Mouse (Mus musculus): ENCODE results near the gene Abcf3. TPM values are rescaled to one million over a fixed set of nuclear protein-coding genes. Genes with fewer than 3 reads are reported as not detected.

Gene Abcf3
- 9.1 TPM for polyA plus RNA-seq (2014; fragmentation: Illumina TruSeq; extraction: RNeasy Lipid Tissue Mini Kit (QIAGEN cat#74804); ENCODE audit: low read depth, low replicate concordance)

GRCm38 (mm10) chr16:20548096-20548948 is at the start of gene Abcf3:
Abcf3 (plus strand) TSS chr16:20548577.

GRCm38 (mm10) chr16:20498677-20499475 is 49.5 kb upstream of the Abcf3 start, which contains the start of gene Eif2b5:
Eif2b5 (plus strand) TSS chr16:20498817.

GRCm38 (mm10) chr16:20516726-20517201 is 31.6 kb upstream of the Abcf3 start, which contains the start of gene Dvl3:
Dvl3 (plus strand) TSS chr16:20516982.

GRCm38 (mm10) chr16:20535296-20536080 is 12.9 kb upstream of the Abcf3 start, which contains the start of gene Ap2m1:
Ap2m1 (plus strand) TSS chr16:20535478.

GRCm38 (mm10) chr16:20589366-20589938 is 41.1 kb downstream of the Abcf3 start, which contains the start of gene Vwa5b2:
Vwa5b2 (plus strand) TSS chr16:20589471.

Other genes with a start within 250 kb of the Abcf3 start
- gene Parl, start 246.2 kb upstream of the Abcf3 start, polyA plus RNA-seq (2014; fragmentation: Illumina TruSeq; extraction: RNeasy Lipid Tissue Mini Kit (QIAGEN cat#74804); ENCODE audit: low read depth, low replicate concordance): 53.0 TPM
- gene Cyp2ab1, start 223.2 kb upstream of the Abcf3 start, polyA plus RNA-seq (2014; fragmentation: Illumina TruSeq; extraction: RNeasy Lipid Tissue Mini Kit (QIAGEN cat#74804); ENCODE audit: low read depth, low replicate concordance): 0.60 TPM
- 21.1 TPM for gene Abcc5, start 122.2 kb upstream of the Abcf3 start, polyA plus RNA-seq (2014; fragmentation: Illumina TruSeq; extraction: RNeasy Lipid Tissue Mini Kit (QIAGEN cat#74804); ENCODE audit: low read depth, low replicate concordance)
- 7.8 TPM for gene Eif2b5, start 49.8 kb upstream of the Abcf3 start, polyA plus RNA-seq (2014; fragmentation: Illumina TruSeq; extraction: RNeasy Lipid Tissue Mini Kit (QIAGEN cat#74804); ENCODE audit: low read depth, low replicate concordance)
- gene Dvl3, start 31.6 kb upstream of the Abcf3 start, polyA plus RNA-seq (2014; fragmentation: Illumina TruSeq; extraction: RNeasy Lipid Tissue Mini Kit (QIAGEN cat#74804); ENCODE audit: low read depth, low replicate concordance): 23.3 TPM
- 87.0 TPM for gene Ap2m1, start 13.1 kb upstream of the Abcf3 start, polyA plus RNA-seq (2014; fragmentation: Illumina TruSeq; extraction: RNeasy Lipid Tissue Mini Kit (QIAGEN cat#74804); ENCODE audit: low read depth, low replicate concordance)
- gene Vwa5b2, start 40.9 kb downstream of the Abcf3 start, polyA plus RNA-seq (2014; fragmentation: Illumina TruSeq; extraction: RNeasy Lipid Tissue Mini Kit (QIAGEN cat#74804); ENCODE audit: low read depth, low replicate concordance): 0.76 TPM
- 1.9 TPM for gene Eef1akmt4, start 63.0 kb downstream of the Abcf3 start, polyA plus RNA-seq (2014; fragmentation: Illumina TruSeq; extraction: RNeasy Lipid Tissue Mini Kit (QIAGEN cat#74804); ENCODE audit: low read depth, low replicate concordance)
- not detected for gene Gm49333, start 63.0 kb downstream of the Abcf3 start, polyA plus RNA-seq (2014; fragmentation: Illumina TruSeq; extraction: RNeasy Lipid Tissue Mini Kit (QIAGEN cat#74804); ENCODE audit: low read depth, low replicate concordance)
- 3.7 TPM for gene Alg3, start 63.2 kb downstream of the Abcf3 start, polyA plus RNA-seq (2014; fragmentation: Illumina TruSeq; extraction: RNeasy Lipid Tissue Mini Kit (QIAGEN cat#74804); ENCODE audit: low read depth, low replicate concordance)
- 0.47 TPM for gene Camk2n2, start 72.7 kb downstream of the Abcf3 start, polyA plus RNA-seq (2014; fragmentation: Illumina TruSeq; extraction: RNeasy Lipid Tissue Mini Kit (QIAGEN cat#74804); ENCODE audit: low read depth, low replicate concordance)
- 0.47 TPM for gene Ece2, start 81.3 kb downstream of the Abcf3 start, polyA plus RNA-seq (2014; fragmentation: Illumina TruSeq; extraction: RNeasy Lipid Tissue Mini Kit (QIAGEN cat#74804); ENCODE audit: low read depth, low replicate concordance)
- 56.0 TPM for gene Psmd2, start 103.1 kb downstream of the Abcf3 start, polyA plus RNA-seq (2014; fragmentation: Illumina TruSeq; extraction: RNeasy Lipid Tissue Mini Kit (QIAGEN cat#74804); ENCODE audit: low read depth, low replicate concordance)
- 135 TPM for gene Eif4g1, start 119.7 kb downstream of the Abcf3 start, polyA plus RNA-seq (2014; fragmentation: Illumina TruSeq; extraction: RNeasy Lipid Tissue Mini Kit (QIAGEN cat#74804); ENCODE audit: low read depth, low replicate concordance)
- gene Fam131a, start 144.7 kb downstream of the Abcf3 start, polyA plus RNA-seq (2014; fragmentation: Illumina TruSeq; extraction: RNeasy Lipid Tissue Mini Kit (QIAGEN cat#74804); ENCODE audit: low read depth, low replicate concordance): not detected
- gene Polr2h, start 169.1 kb downstream of the Abcf3 start, polyA plus RNA-seq (2014; fragmentation: Illumina TruSeq; extraction: RNeasy Lipid Tissue Mini Kit (QIAGEN cat#74804); ENCODE audit: low read depth, low replicate concordance): 26.0 TPM
- 5.6 TPM for gene Clcn2, start 169.2 kb downstream of the Abcf3 start, polyA plus RNA-seq (2014; fragmentation: Illumina TruSeq; extraction: RNeasy Lipid Tissue Mini Kit (QIAGEN cat#74804); ENCODE audit: low read depth, low replicate concordance)
- 0.28 TPM for gene Chrd, start 184.6 kb downstream of the Abcf3 start, polyA plus RNA-seq (2014; fragmentation: Illumina TruSeq; extraction: RNeasy Lipid Tissue Mini Kit (QIAGEN cat#74804); ENCODE audit: low read depth, low replicate concordance)
- 0.47 TPM for gene Thpo, start 185.9 kb downstream of the Abcf3 start, polyA plus RNA-seq (2014; fragmentation: Illumina TruSeq; extraction: RNeasy Lipid Tissue Mini Kit (QIAGEN cat#74804); ENCODE audit: low read depth, low replicate concordance)

Measured in sigmoid colon, adult 10 weeks (tissue).